Mouse (Mus musculus) intestine, embryonic 14.5 days (tissue): ENCODE data around the gene Trp73. TPM values are rescaled to one million over a fixed set of nuclear protein-coding genes. Genes with fewer than 3 reads are reported as not detected.

Source experiments
- ATAC-seq: fragments of 200-750 bp; cut with Nextera tagmentation; replicated peaks from 2 replicates; pipeline ENCODE4 v1.8.0; 2017; ENCODE audit warnings: low read depth, moderate number of reproducible peaks, moderate TSS enrichment, moderate library complexity; ENCODE audit not compliant: low FRiP score, low TSS enrichment
- DNase-seq: peaks from one replicate; pipeline ENCODE4 v3.0.0-alpha.2; 2018; ENCODE audit warnings: low spot score
- H3K27ac ChIP-seq: fragments of 300-500 bp; sonication (generic); 2 replicates; pipeline ENCODE4 v1.5.1; 2014; ENCODE audit warnings: low read depth, mild to moderate bottlenecking, control low read depth
- H3K27me3 ChIP-seq: fragments of 300-500 bp; sonication (generic); replicated peaks from 2 replicates; pipeline ENCODE4 v1.6.1; 2014; ENCODE audit warnings: low read length, control low read depth; ENCODE audit not compliant: control insufficient read depth, insufficient read depth
- H3K36me3 ChIP-seq: fragments of 300-500 bp; sonication (generic); 2 replicates; pipeline ENCODE4 v1.6.1; 2014; ENCODE audit warnings: low read length, control low read depth; ENCODE audit not compliant: control insufficient read depth, insufficient read depth
- H3K4me1 ChIP-seq: fragments of 300-500 bp; sonication (generic); replicated peaks from 2 replicates; pipeline ENCODE4 v1.6.1; 2014; ENCODE audit warnings: low read length, control low read depth, mixed read lengths; ENCODE audit not compliant: control insufficient read depth, insufficient read depth
- H3K4me2 ChIP-seq: fragments of 300-500 bp; sonication (generic); 2 replicates; pipeline ENCODE4 v1.6.1; 2014; ENCODE audit warnings: low read length
- H3K4me3 ChIP-seq: fragments of 300-500 bp; sonication (generic); 2 replicates; pipeline ENCODE4 v1.5.1; 2014; ENCODE audit warnings: low read depth, low read length, control low read depth, mixed read lengths
- H3K9ac ChIP-seq: fragments of 300-500 bp; sonication (generic); 2 replicates; pipeline ENCODE4 v1.6.1; 2014; ENCODE audit warnings: mild to moderate bottlenecking, low read length
- H3K9me3 ChIP-seq: fragments of 300-500 bp; sonication (generic); 2 replicates; pipeline ENCODE4 v1.6.1; 2016; ENCODE audit warnings: low read length, control low read depth; ENCODE audit not compliant: control insufficient read depth
- WGBS: fragments of 180-500 bp; shearing (Covaris S2); extraction: QIAGEN DNeasy Blood & Tissue Kit; methylation state at CpG from one replicate; pipeline ENCODE4 v1.1.7; 2014; 5-methylcytosine and 5-hydroxymethylcytosine counted together
- polyA plus RNA-seq: library from polyadenylated mRNA; unstranded; fragments of >200 nt; fragmentation: Nextera tagmentation; extraction: Ambion mirVana; gene quantifications from 2 replicates; pipeline ENCODE4 v1.2.1, GENCODE M21; 2014

The Trp73 gene
- polyA plus RNA-seq, 1 experiment from 2014 or later = 0.20 TPM

- ATAC-seq (no peak), DNase-seq (no peak)
- H3K4me2 ChIP-seq = no peak overlapping the region
- H3K9ac ChIP-seq = no peak overlapping the region
- WGBS = 12% methylated on average over 1 of the region's 1 CpGs
- no peaks in the 10 kb centered on the region for H3K9me3 ChIP-seq
- no peak overlapping the region for H3K27ac ChIP-seq
- no peaks in the 10 kb centered on the region for H3K36me3 ChIP-seq
- H3K27me3 ChIP-seq = peaks cover 40% of the 10 kb centered on the region
- H3K4me1 ChIP-seq = no peaks in the 10 kb centered on the region
- no peak overlapping the region for H3K4me3 ChIP-seq
Observed at GRCm38 (mm10) chr4:154081974-154082373, 58.0 kb downstream of the Trp73 start.

GRCm38 (mm10) chr4:154081021-154081420, 59.0 kb downstream of the Trp73 start:
- WGBS = 4% methylated on average over 13 of the region's 13 CpGs
- H3K9me3 ChIP-seq = no peaks in the 10 kb centered on the region
- H3K27ac ChIP-seq = no peak overlapping the region
- DNase-seq (no peak), ATAC-seq (no peak; the same call in 1 of the 2 replicates)
- H3K4me2 ChIP-seq = no peak overlapping the region
- H3K4me3 ChIP-seq = no peak overlapping the region
- H3K36me3 ChIP-seq = no peaks in the 10 kb centered on the region
- peaks cover 40% of the 10 kb centered on the region for H3K27me3 ChIP-seq
- no peak overlapping the region for H3K9ac ChIP-seq
- no peaks in the 10 kb centered on the region for H3K4me1 ChIP-seq

GRCm38 (mm10) chr4:154080211-154080610, 59.8 kb downstream of the Trp73 start:
- Histone ChIP-seq H3K4me3 (no peak overlapping the region), H3K27ac (no peak overlapping the region), H3K36me3 (no peaks in the 10 kb centered on the region), H3K4me2 (no peak overlapping the region), H3K4me1 (no peaks in the 10 kb centered on the region), H3K27me3 (peaks cover 40% of the 10 kb centered on the region), H3K9me3 (no peaks in the 10 kb centered on the region), H3K9ac (no peak overlapping the region)
- DNase-seq = no peak
- 68% methylated on average over 4 of the region's 4 CpGs for WGBS
- no peak for ATAC-seq

GRCm38 (mm10) chr4:154071941-154072340, 68.1 kb downstream of the Trp73 start:
- H3K4me1 ChIP-seq = no peaks in the 10 kb centered on the region
- ATAC-seq (no peak), DNase-seq (no peak)
- WGBS = 9% methylated on average over 14 of the region's 16 CpGs
- no peak overlapping the region for H3K9ac ChIP-seq
- H3K36me3 ChIP-seq = no peaks in the 10 kb centered on the region
- H3K27ac ChIP-seq = no peak overlapping the region
- no peaks in the 10 kb centered on the region for H3K9me3 ChIP-seq
- H3K4me3 ChIP-seq = no peak overlapping the region
- no peak overlapping the region for H3K4me2 ChIP-seq
- peaks cover 23% of the 10 kb centered on the region for H3K27me3 ChIP-seq

- DNase-seq = no peak
- Histone ChIP-seq H3K9me3 (no peaks in the 10 kb centered on the region), H3K27me3 (peaks cover 23% of the 10 kb centered on the region), H3K36me3 (no peaks in the 10 kb centered on the region), H3K9ac (no peak overlapping the region), H3K4me3 (no peak overlapping the region), H3K4me1 (no peaks in the 10 kb centered on the region), H3K27ac (no peak overlapping the region), H3K4me2 (no peak overlapping the region)
- ATAC-seq = no peak; the same call in 1 of the 2 replicates
- under 1% methylated on average over 15 of the region's 20 CpGs for WGBS
Observed at GRCm38 (mm10) chr4:154071521-154071920, 68.5 kb downstream of the Trp73 start.

GRCm38 (mm10) chr4:154070896-154071295, 69.1 kb downstream of the Trp73 start:
- Histone ChIP-seq H3K27ac (no peak overlapping the region), H3K9ac (no peak overlapping the region), H3K4me2 (no peak overlapping the region), H3K4me3 (no peak overlapping the region), H3K4me1 (no peaks in the 10 kb centered on the region), H3K9me3 (no peaks in the 10 kb centered on the region), H3K27me3 (peaks cover 23% of the 10 kb centered on the region), H3K36me3 (no peaks in the 10 kb centered on the region)
- 0% methylated on average over 5 of the region's 5 CpGs for WGBS
- ATAC-seq (0 out of 2 replicates have a peak, but pooled peaks have one; percentile 64), DNase-seq (peak; percentile 80)

- H3K4me3 ChIP-seq = no peak overlapping the region
- H3K4me2 ChIP-seq = no peak overlapping the region
- DNase-seq = no peak
- peak; percentile 61; the same call in 1 of the 2 replicates for ATAC-seq
- no peak overlapping the region for H3K27ac ChIP-seq
- WGBS = 59% methylated on average over 14 of the region's 14 CpGs
- H3K36me3 ChIP-seq = no peaks in the 10 kb centered on the region
- no peak overlapping the region for H3K9ac ChIP-seq
- no peaks in the 10 kb centered on the region for H3K9me3 ChIP-seq
- H3K4me1 ChIP-seq = no peaks in the 10 kb centered on the region
- H3K27me3 ChIP-seq = no peaks in the 10 kb centered on the region
Observed at GRCm38 (mm10) chr4:154064827-154065773, 74.9 kb downstream of the Trp73 start.

- ATAC-seq = no peak
- H3K4me3 ChIP-seq = no peak overlapping the region
- no peak for DNase-seq
- no peak overlapping the region for H3K27ac ChIP-seq
- H3K9ac ChIP-seq = no peak overlapping the region
- no peak overlapping the region for H3K4me2 ChIP-seq
- WGBS = 64% methylated on average over 4 of the region's 4 CpGs
- no peaks in the 10 kb centered on the region for H3K27me3 ChIP-seq
- H3K9me3 ChIP-seq = no peaks in the 10 kb centered on the region
- H3K4me1 ChIP-seq = no peaks in the 10 kb centered on the region
- H3K36me3 ChIP-seq = no peaks in the 10 kb centered on the region
Observed at GRCm38 (mm10) chr4:154057696-154058095, 82.3 kb downstream of the Trp73 start.

- DNase-seq = no peak
Observed at GRCm38 (mm10) chr4:154056661-154057060, 83.3 kb downstream of the Trp73 start.

More at GRCm38 (mm10) chr4:154056661-154057060, 83.3 kb downstream of the Trp73 start:
- no peak overlapping the region for H3K27ac ChIP-seq
- H3K4me2 ChIP-seq = no peak overlapping the region
- H3K4me3 ChIP-seq = no peak overlapping the region
- no peaks in the 10 kb centered on the region for H3K9me3 ChIP-seq
- ATAC-seq = no peak
- H3K9ac ChIP-seq = no peak overlapping the region
- no peaks in the 10 kb centered on the region for H3K4me1 ChIP-seq
- no peaks in the 10 kb centered on the region for H3K36me3 ChIP-seq
- no peaks in the 10 kb centered on the region for H3K27me3 ChIP-seq
- WGBS = 43% methylated on average over 2 of the region's 2 CpGs
